Mouse (Mus musculus) stomach, postnatal 0 days (tissue): ENCODE measurements around the gene Zbtb5.
"Not testable (repeated sequence)": the region's sequence is repeated elsewhere in the genome, so short reads cannot be mapped to it uniquely, and the experiment has no call there.

Source experiments
- CTCF ChIP-seq: IDR thresholded peaks from 2 replicates; pipeline ENCODE4 v1.5.1; 2016; ENCODE audit warnings: antibody characterized with exemption, low read depth, mild to moderate bottlenecking, moderate library complexity
- EP300 ChIP-seq: optimal IDR thresholded peaks from 2 replicates; pipeline ENCODE3; 2016; ENCODE audit warnings: antibody characterized with exemption

- TF ChIP-seq EP300, CTCF: not testable (repeated sequence)
These were observed 19.0 kb downstream of the Zbtb5 start for GRCm38 (mm10) chr4:44993179-44993578.
